Mouse (Mus musculus) frontal cortex, postnatal 36 days (tissue): ENCODE measurements at regions not wholly inside any gene's neighbourhood (a gene's known extent, or its start where the extent isn't known, plus 50 kb on each side); places are given as distances from the start of the nearest gene placed in this dataset.
"Not testable (repeated sequence)": the region's sequence is repeated elsewhere in the genome, so short reads cannot be mapped to it uniquely, and the experiment has no call there.

Experiments
- DNase-seq, 2 experiments: peaks; one replicate each; pipeline ENCODE4 v3.0.0; 2022; ENCODE audit warnings: low spot score in 2 of 2

DNA sequence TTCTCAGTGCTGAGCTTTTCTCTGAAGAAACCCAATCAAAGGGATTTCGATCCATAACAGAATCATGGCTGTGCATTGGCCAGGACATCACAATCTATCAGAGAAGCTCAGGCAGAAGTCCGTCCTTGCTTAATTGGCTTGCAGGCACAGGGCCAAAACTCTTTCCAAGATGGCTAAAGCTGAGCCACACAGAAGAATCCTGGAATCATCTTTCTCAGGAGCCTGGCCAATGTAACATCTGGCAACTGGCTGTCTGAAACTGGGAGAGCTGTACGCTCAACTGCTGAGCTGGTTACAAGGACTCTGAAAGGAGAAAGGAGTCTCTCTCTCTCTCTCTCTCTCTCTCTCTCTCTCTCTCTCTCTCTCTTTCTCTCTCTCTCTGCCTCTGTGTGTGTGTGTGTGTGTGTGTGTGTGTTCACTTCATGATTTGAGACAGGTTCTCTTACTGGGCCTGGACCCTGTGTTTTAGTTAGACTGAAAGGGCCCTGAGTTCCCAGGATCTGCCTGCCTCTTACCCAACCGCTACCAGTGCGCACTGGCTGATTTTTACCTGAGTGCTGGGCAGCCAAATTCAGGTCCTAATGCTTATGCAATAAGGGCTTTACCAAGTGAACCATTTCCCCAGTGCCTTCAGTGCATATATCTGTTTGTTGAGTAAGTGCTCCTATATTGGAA, 333.3 kb upstream of the Cwc22 start:
- peak in 1 of 2 experiments; percentile 18 for DNase-seq

DNA sequence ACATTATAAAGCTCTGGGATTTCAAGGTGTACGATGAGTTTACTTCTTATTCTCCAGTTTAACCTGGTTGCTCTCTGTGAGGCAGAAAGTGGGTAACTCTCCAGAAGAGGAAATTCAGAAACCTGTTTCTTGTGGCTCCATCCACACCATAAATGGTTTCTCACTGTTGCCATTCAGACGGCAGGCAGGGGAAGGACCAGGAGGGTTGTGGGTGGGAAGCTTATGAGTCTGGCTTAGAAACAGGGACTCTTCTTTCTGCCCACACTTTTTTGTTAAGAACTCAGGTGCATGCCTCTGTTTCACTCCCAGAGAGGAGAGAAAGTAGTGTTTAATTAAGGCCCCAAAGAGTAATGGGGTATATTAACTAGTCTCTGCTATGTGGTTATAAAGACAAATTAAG, 332.5 kb upstream of the Cwc22 start:
- no peak for DNase-seq

DNA sequence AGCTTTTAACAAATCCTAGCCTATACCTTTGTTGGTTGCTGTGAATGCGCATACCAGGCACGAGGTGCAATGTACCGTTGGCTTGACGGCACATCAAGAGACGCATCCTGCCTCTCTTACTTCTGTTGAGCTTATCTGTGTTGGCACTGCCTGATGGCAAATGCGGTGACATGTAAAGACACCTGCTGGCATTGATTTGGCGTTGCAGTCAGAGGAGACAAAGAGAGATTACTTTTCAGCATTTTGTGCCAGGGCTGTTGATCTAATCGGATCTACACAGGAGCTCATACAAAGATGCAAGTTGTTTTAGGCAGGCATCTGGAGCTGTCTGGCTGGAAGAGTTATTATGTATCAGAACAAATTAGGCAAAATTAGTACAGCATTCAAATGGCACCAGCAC, 331.5 kb upstream of the Cwc22 start:
- no peak for DNase-seq

DNA sequence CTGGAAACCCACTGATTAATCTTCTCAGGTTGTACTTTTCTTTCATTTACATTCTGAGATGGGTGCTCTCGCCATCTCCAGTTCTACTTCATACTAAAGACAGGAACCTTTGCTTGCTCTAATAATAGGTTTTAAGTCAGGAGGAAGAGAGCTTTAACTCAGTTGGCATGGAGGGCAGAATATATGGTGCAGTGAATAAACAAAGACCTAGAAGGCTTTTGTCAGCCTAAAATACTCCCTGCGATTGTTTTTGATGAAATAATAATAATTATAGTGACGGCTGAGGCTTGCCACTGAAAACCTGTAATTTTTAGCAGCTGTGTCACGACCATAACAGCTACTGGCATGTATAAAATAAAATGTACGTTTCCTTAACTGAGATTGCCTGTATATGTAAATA, 327.9 kb upstream of the Cwc22 start:
- DNase-seq, result no peak

DNA sequence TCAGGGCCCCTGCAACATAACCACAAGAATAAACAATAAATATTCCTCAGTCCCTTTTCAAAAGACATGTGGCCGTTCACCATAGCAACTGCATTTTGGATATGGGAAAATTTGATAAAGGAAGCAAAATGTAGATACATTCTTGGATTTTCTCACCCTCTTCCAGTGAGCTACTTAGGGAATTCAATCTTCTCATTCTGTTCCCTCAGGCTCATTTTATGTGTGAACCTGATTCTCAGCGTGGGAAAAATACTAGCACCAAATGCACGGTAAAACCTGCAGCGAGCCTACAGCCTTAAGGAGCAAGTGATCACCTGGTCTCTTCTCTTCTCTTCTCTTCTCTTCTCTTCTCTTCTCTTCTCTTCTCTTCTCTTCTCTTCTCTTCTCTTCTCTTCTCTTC, 322.5 kb upstream of the Cwc22 start:
- DNase-seq, result no peak

DNA sequence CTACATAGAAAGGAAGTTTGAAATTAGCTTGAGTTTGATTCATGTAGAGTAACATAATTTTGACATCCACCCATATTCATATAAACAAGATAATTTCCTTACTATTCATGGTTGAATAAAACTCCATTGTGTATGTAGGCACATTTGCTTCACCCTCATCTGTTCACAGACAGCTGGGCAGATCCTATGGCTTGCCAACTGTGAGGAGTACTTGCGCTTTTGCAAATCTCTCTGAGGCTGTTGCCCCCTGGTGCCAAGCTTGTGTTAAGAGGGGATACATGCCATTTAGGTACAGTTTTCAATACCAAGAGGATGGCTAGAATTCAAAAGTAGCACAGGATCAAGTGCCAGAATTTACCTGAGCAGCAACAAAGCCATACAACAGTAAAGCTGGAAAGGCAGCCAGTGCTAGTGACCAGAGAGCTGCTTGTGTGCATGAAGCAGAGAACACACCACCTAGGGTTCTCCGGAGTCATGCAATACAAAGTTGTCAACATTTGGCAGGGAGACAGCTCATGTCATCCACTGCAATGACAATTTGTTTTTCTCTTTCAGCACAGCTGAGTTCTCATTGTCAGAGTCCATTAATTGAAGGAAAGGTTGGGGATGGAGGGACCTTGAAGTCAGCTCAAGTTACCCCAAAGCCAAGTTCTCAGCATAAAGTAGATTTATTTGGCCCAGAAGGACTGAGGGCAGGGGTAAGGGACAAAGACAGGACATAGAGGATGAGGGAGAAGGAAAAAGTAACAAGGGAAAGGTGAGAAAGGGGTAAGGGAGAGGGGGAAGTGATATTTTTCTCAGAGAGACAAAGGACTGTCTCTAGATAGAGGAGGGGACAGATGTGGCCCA, 321.6 kb upstream of the Cwc22 start:
- no peak for DNase-seq

DNA sequence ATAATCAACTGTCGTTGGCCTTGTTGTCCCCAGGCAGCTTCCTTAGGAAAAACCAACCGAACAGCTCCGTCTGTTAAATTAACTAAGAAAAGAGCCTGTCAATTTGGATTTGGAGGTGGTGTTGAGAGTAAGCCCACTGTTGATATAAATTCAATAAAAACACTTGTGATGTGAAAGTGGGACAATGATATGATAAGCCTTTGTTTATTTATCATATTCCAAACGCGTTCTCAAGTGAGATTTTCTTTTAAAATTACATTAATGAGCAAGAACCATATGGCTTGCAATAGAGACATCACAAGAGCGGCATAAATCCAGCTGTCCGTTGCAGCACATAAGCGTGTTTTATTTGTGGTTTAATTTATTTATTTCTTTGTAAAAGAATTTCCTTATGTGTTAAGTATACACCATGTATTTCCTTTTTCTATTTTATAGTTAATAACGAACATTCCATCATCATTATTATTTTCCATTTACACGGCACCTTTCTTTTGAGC, 307.5 kb upstream of the Cwc22 start:
- no peak for DNase-seq

DNA sequence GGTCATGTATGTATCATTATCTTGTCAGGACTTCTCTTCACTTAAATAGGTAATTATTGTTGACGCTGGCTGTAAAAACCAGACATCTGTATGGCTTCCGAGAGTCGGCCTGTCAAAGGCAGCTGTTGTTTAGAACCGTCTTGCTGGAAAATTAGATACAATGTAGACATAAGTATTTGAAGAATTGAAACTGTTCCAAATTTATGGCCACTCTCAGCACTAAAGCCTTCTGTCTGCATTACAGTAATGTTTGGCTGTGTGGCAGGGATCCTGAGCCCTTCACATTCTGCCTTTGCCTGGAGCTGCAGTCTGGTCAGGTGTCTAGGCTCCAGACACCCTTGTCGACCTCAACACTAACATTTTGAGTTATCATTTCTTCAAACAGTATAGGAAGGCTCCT, 300.2 kb upstream of the Cwc22 start:
- no peak for DNase-seq

DNA sequence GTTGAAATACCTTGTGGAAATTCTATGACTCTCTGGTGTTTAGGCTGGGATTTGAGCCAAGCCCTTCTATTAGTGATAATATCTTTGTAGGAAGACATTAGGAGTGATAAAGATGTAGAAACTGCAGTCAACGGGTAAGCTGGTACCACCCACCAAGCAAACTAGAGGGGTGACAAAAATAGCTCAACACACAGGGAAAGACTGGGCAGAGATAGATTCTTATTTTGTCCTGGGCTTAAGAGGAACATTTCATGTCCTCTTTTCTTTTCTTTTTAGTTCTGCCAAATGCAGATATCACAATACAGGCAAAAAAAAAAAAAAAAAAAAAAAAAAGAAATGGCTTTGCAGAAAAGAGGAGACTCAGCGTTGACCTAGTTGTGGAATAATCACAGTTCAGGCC, 294.1 kb upstream of the Cwc22 start:
- DNase-seq, result no peak

DNA sequence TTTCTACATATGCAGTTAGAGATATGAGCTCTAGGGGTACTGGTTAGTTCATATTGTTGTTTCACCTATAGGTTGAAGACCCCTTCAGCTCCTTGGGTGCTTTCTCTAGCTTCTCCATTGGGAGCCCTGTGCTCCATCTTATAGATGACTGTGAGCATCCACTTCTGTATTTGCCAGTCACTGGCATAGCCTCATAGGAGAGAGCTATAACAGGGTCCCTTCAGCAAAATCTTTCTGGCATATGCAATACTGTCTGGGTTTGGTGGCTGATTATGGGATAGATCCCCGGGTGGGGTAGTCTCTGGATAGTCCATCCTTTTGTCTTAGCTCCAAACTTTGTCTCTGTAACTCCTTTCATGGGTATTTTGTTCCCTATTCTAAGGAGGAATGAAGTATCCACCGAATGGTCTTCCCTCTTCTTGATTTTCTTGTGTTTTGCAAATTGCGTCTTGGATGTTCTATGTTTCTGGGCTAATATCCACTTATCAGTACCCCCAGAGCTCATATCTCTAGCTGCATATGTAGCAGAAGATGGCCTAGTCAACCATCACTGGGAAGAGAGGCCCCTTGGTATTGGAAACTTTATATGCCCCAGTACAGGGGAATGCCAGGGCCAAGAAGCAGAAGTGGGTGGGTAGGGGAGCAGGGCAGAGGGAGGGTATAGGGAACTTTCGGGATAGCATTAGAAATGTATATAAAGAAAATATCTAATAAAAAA, 279.4 kb upstream of the Cwc22 start:
- DNase-seq, result not testable (repeated sequence)

DNA sequence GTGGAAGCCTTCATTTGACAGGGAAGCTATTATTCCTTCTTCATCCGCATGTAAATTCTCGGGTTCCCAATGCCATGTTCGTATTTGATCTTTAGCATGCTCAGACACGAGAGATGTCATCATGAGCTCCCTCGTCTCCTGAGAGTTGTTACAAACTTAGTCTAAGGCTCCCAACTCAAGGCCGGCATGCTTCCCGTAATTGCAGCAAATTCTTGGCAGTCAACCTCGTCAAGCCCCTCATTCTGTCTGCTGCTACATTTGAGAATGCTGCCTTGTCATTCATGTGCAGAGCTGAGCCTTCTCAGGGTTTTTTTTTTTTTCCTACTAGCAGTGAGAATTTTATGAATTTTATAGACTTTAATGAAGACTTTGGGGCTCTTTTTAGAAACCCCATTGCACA, 268.3 kb upstream of the Cwc22 start:
- DNase-seq, result no peak

DNA sequence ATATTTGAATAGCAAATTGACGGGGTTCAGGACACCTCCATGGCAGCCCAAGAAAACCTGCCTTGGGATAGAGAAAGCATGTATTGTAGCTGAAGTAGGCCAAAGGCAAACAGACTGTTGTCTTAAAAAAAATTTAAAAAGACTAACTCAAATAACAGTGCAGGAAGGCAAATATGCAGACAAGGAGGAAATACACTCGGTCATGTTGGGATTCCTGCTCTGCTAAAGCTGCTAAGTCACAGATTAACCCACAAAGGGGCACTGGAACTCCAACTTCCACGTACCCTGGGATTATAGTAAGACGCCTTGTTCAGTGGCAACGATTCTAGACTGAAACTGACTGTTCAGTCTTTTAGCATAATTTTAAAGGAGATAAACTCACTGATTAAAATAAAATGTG, 258.9 kb upstream of the Cwc22 start:
- no peak for DNase-seq

DNA sequence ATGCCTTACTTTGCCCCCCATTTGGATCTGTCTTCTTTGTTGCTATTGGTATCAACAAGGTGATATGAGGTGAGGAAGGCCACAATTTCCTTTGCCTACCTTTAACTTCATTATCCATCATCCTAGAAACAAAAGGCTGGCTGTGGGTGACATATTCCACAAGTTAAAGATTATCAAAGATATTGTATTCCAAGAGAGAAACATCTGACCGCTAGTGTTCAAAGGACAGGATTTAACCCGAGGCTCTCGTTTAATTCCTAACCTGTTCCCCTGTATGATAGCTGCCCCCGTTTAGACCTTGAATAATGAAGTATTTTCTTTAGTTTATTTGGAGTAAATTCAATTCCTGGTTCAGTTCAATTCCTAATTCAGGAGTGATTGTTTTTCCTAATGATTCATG, 249.8 kb upstream of the Cwc22 start:
- DNase-seq, result no peak

DNA sequence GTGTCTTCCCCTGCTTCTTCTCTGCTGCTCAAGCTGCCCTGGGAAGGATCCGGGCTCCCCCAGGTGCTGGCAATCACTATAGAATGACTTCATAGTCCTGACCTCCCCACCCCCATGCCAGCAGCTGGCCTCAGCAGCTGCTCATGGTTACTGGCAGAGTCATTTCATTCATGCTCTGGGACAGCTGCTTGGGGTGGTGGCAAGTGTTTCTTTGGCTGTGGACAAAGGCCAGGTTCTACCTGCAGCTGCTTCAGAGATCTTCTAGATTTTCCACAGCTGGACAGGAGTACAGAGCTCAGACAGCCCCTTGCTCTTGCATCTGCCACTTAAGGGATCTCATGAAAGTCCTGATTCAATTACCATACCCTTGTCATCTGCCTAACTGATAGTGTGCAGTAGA, 243.4 kb upstream of the Cwc22 start:
- DNase-seq, result no peak

DNA sequence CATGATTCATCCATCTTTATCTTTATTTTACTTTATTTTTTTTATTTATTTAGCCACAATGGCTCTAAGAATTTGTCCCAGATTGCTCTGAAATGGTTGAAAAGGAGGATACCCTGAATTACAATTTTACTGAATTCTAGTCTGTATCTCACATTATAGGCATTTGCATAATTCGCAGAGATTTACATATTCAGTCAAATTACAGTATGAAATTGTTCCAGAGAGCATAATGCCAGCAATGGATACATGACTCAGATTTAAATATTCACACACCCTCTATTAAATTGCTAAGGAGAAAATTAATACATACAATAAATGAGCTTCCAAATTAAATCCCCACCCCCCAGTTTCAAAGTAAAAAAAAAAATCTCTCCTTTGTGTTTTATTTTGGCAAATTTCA, 238.8 kb upstream of the Cwc22 start:
- DNase-seq, result no peak

DNA sequence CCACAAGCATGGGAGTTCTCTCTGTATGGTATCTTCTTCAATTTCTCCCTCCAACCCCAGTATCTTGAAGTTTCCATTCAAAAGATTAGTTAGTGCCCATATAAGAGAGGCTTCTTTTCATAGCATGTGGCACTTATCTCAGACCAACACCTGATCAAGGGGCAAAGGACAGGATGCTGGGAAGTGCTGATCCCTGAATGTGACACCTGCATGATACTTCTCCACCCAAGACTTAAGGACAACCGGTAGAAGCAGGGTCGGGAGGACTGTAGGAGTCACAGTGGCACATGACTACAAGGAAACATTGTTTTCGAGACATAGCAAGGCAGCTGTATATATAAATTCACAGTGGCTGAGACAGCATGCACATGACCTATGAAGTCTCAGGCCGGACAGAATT, 227.6 kb upstream of the Cwc22 start:
- no peak for DNase-seq

DNA sequence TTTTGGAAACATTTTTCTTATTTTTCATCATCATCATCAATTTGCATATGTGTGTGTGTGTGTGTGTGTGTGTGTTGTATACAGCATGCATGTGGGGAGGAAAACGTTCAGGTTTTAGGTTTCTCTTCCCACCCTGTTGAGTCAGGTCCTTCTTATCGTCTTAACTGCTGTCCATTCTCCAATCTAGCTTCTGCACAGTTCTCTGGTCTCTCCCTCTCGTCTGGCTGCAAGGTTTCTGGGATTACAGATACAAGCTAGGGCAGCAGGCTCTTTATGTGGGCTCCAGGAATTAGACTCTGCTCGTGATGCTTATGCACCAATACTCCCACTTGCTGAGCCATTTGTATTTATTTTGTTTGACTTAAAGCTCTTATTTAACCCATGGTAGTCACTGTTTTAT, 226.6 kb upstream of the Cwc22 start:
- DNase-seq, result no peak

DNA sequence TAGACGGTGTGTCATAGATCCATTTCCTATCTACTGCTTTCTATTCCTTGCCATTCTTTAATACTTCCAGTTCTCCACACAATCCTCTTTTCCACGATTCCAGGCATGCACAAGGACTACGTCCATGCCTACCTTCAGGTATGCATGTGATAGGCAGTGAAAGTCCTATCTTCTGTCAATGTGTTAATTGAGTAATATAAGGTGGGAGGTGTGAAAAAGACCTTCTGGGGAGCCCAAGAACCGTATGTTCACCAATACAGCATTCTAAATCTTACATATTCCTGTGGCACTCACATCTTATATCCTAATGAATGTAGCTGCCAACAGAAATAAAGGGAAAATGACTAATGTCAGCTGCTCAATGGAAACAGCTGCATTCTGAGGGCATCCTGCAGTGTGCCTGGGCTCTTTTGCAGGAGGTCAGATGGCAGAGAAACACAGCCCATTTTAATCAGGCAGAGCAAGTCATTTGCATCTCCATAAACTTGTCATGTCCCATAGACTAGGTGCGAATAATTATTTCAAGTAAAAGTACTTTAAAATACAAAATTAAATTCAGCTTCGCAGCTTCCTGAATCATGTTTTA, 224.1 kb upstream of the Cwc22 start:
- no peak for DNase-seq

DNA sequence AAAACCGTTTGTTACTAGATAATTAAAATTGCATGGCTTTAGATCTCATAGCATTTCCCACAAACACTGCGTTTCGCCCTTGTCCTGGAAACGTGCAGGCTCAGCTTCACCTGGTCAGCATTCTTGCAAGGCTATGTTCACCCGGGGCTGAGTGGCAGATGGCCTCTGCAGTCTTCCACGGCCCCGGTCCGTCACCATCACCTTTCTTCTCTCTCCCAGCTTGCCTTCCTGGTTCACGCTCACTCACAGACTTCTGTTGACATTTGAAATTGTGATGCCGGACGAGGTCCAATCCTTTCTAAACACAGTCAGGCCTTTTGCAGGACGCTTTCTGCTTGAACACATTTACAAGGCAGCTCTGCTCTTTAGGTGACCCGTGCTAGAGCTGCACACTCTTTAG, 219.3 kb upstream of the Cwc22 start:
- DNase-seq, result no peak

DNA sequence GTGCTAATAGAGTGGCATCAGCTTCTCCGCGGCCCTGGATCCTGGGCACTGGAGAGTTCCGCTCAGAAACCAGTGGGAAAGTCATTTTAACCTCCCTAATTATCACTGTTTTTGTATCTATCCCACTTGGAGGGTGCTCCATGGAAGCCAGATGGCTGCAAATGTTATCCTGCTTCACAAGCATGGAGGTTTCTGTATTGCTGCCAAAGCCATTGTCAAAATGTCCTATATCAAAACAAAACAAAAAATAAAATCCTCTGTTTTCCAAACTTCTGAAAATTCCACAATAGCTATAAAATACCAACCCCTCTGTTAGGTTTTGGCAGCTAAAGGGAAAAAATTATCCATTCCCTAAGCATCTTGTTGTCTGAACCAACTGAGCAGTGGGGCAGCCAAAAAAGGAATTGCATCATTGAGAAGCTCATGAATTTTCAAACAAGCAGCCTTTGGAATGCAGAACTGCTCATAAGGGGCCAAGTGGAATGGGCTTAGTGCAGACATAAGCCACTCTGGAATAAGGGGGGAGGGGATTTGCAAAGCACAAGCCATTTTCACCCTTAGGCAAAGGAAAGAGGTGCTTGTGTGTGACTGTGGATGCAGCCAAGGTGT, 213.8 kb upstream of the Cwc22 start:
- DNase-seq, result peak in 1 of 2 experiments; percentile 35

DNA sequence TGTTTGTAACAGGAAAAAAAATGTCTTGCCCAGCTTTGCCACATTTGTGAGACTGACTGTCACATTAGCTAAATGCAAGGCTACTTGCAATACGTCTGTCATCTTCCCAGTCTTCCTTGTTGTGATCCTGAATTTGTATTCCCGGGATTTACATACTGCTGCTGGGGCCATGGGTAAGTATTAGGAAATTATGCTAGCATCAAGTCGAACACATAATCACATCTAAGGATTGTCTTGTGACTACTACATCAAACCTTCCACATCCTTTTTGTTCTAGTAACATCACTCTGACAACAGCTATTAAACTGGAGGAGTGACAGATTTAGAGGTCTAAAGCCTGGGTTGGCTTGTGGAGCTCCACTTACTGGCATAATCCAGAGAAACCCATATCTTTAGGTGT, 164.2 kb upstream of the Cwc22 start:
- no peak for DNase-seq

DNA sequence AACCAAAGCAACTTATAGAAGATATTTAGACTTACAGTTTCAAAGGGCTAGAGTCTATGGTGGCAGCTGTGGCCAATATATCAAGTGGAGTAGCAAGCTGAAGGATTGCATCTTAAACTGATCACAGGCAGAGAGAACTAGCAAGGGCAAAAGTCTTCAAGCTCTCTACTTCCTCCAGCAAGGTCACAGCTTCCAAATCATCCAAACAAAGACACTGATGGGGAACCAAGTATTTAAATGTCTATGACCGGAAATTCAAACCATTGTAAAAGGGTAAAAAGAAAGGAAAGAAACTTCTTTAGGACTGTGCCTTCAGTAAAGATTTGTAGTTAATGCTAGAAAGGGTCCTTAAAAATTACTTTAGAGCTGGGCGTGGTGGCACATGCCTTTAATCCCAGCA, 149.4 kb upstream of the Cwc22 start:
- DNase-seq, result no peak
